Mouse (Mus musculus): ENCODE results near the gene Fam71e1.

Fam71e1 gene

DNA sequence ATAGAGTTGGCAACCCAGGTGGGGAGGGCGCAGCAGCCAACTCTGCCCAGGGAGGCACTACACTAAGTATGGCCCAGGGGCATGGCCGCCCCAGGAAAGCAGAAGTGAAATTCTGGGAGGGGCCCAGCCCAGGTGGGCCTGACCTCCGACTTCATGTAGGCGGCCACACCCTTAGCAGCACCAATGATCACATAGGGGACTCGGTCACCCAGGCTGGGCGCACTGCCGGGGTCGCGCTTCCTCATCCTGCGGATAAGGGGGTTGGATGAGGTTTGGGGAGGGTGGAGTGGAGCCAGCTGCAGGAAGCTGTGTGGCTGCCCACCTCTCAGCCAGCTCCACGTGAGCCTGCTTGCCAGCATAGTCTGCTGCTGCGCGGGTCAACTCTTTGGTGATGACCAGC is 37.9 kb downstream of the Fam71e1 start:
- DNase-seq (ENCODE audit: low spot score in 2 of 2), result no peak

DNA sequence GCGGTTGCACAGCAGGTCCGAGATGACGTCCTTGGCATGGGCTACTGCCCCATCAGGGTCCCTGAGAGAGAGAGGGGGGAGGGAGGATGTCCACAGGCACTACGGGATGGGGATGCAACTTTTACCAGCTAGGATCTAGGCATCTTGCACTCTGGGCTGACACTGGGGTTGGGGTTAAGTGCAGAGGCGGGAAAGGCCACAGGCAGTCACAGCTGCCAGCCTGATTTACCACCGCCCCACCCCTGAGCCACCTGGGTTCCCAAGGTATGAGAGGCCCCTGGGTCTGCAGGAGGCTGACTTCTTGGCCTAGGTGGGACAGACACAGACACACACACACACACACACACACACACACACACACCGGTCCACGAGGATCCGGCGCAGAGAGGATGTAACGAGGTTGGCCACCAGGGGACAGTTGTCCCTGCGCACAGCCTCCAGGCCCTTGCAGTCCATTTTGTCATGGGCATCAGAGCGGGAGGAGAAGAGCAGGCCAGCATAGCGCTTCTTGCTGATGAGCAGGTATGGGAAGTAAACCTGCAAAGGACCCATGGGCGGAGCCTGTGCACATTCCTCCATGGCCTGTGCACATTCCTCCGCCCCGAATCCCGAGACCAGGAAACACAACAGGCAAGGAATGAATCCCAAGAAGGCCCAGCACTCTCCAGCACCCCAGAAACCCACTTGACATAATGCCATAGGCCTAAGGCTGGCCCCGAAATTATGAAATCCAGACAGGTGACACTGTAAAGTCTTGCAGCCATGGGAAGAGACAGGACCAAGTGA is 38.5 kb downstream of the Fam71e1 start:
- DNase-seq (ENCODE audit: low spot score in 2 of 2), result no peak

GRCm38 (mm10) chr7:44535657-44536589 is 39.5 kb downstream of the Fam71e1 start:
- DNase-seq (ENCODE audit: low spot score in 2 of 2), result no peak

GRCm38 (mm10) chr7:44536590-44536968 is 40.2 kb downstream of the Fam71e1 start:
- peak in 1 of 2 experiments; percentile 69 for DNase-seq (ENCODE audit: low spot score in 2 of 2)

GRCm38 (mm10) chr7:44537009-44537408 is 40.6 kb downstream of the Fam71e1 start:
- DNase-seq (ENCODE audit: low spot score in 2 of 2), result no peak

- DNase-seq (ENCODE audit: low spot score in 2 of 2), result no peak
Measured at GRCm38 (mm10) chr7:44537496-44537895, 41.1 kb downstream of the Fam71e1 start.

- no peak for DNase-seq (ENCODE audit: low spot score in 2 of 2)
Measured at GRCm38 (mm10) chr7:44538756-44539624, 42.6 kb downstream of the Fam71e1 start.

- no peak for DNase-seq (ENCODE audit: low spot score in 2 of 2)
Measured at GRCm38 (mm10) chr7:44542555-44542954, 46.2 kb downstream of the Fam71e1 start.

DNA sequence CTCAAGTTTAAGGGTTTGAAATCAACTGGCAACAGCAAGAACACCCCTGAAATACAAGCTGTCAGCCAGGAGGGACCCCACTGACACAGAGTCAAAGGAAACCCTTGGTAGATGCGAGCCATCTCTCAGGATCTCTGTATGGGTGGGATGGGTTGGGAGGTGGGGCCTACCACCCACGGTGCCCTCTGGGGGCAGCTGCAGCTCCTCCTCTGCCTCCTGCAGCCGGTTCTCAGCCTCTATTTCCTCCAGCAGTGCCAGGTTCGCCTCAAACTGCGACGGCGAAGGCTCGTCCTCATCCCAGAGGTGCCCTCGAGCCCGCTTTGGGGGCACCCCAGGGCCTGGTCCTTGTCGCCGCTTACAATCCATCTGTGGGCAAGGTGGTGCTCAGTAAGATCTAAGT is 46.7 kb downstream of the Fam71e1 start:
- DNase-seq (ENCODE audit: low spot score in 2 of 2), result no peak

GRCm38 (mm10) chr7:44546274-44546673 is 49.9 kb downstream of the Fam71e1 start:
- DNase-seq (ENCODE audit: low spot score in 2 of 2), result no peak

GRCm38 (mm10) chr7:44547041-44547440 is 50.7 kb downstream of the Fam71e1 start:
- DNase-seq (ENCODE audit: low spot score in 2 of 2), result no peak

- DNase-seq (ENCODE audit: low spot score in 2 of 2), result no peak
Measured at GRCm38 (mm10) chr7:44547725-44548124, 51.3 kb downstream of the Fam71e1 start.

DNA sequence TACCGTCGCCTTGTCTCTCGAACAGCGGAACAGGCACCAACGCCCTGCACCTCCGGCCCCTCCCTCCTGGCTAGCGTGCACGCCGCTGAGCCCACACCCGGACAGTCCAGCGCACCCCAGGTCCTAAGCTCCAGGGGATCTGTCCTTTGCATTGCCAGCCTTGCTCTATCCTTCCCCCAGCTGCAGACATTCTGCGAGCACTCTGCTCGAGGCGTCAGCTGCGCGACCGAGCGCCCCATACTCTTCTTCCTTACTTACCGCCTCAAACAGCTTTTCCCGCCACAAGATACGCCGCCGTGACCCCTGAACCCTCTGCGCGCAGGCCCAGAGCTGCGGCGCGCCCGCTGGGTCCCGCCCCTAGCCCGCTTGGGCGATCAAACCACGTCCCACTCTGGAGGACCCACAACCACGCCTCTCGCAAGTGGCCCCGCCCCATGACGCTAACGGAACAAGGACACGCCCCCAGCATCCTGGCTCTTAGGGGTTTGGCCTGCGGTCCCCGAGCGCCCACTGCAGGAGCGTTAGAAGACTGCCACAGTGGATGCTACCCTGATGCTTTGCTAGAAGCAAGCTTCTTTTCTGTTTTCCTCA is 52.2 kb downstream of the Fam71e1 start, which contains the start of gene Pold1:
Gene Pold1, minus strand, starts transcription at position 353 of the 591 bp plus-strand sequence.
- peak; percentile 97 to 100 for DNase-seq (ENCODE audit: low spot score in 2 of 2)

GRCm38 (mm10) chr7:44549621-44550408 is 53.4 kb downstream of the Fam71e1 start:
- DNase-seq (ENCODE audit: low spot score in 2 of 2), result no peak

GRCm38 (mm10) chr7:44550409-44550678 is 54.0 kb downstream of the Fam71e1 start:
- no peak for DNase-seq (ENCODE audit: low spot score in 2 of 2)
